Mouse (Mus musculus) hindbrain, postnatal 0 days (tissue): ENCODE measurements around the gene P3h3. TPM values are rescaled to one million over a fixed set of nuclear protein-coding genes. Genes with fewer than 3 reads are reported as not detected.
A peak's percentile ranks its signal among the peaks of the same experiment; 100 is the strongest.
"Not testable (repeated sequence)": the region's sequence is repeated elsewhere in the genome, so short reads cannot be mapped to it uniquely, and the experiment has no call there.

Source experiments
- ATAC-seq: fragments of 200-750 bp; cut with Nextera tagmentation; 2 replicates; pipeline ENCODE4 v1.8.0; 2017; ENCODE audit warnings: mild to moderate bottlenecking, moderate TSS enrichment, moderate library complexity
- DNase-seq: peaks from one replicate; pipeline ENCODE4 v3.0.0-alpha.2; 2015; ENCODE audit warnings: low spot score
- H3K27ac ChIP-seq: fragments of 300-500 bp; sonication (generic); 2 replicates; pipeline ENCODE4 v1.5.1; 2014; ENCODE audit warnings: mild to moderate bottlenecking
- H3K27me3 ChIP-seq: fragments of 300-500 bp; sonication (generic); 2 replicates; pipeline ENCODE4 v1.6.1; 2014; ENCODE audit warnings: low read length, mixed read lengths; ENCODE audit not compliant: insufficient read depth
- H3K36me3 ChIP-seq: fragments of 300-500 bp; sonication (generic); 2 replicates; pipeline ENCODE4 v1.6.1; 2014; ENCODE audit warnings: low read length, mixed read lengths; ENCODE audit not compliant: insufficient read depth
- H3K4me1 ChIP-seq: fragments of 300-500 bp; sonication (generic); 2 replicates; pipeline ENCODE4 v1.6.1; 2014; ENCODE audit warnings: antibody characterized with exemption, low read length, mixed read lengths; ENCODE audit not compliant: insufficient read depth
- H3K4me2 ChIP-seq: fragments of 300-500 bp; sonication (generic); 2 replicates; pipeline ENCODE4 v1.6.1; 2014; ENCODE audit warnings: low read depth, mild to moderate bottlenecking, low read length, moderate library complexity, mixed read lengths
- H3K4me3 ChIP-seq: fragments of 300-500 bp; sonication (generic); 2 replicates; pipeline ENCODE4 v1.5.1; 2014; ENCODE audit warnings: low read length
- H3K9ac ChIP-seq: fragments of 300-500 bp; sonication (generic); replicated peaks from 2 replicates; pipeline ENCODE4 v1.6.1; 2014; ENCODE audit warnings: mild to moderate bottlenecking, low read length, moderate library complexity, mixed read lengths
- H3K9me3 ChIP-seq: fragments of 300-500 bp; sonication (generic); 2 replicates; pipeline ENCODE4 v1.6.1; 2016; ENCODE audit warnings: low read length, mixed read lengths
- CTCF ChIP-seq: IDR thresholded peaks from 2 replicates; pipeline ENCODE4 v1.5.1; 2016; ENCODE audit warnings: antibody characterized with exemption, control low read depth, low read depth
- WGBS: fragments of 180-500 bp; shearing (Covaris S2); extraction: QIAGEN DNeasy Blood & Tissue Kit; methylation state at CpG from one replicate; pipeline ENCODE4 v1.1.7; 2014; 5-methylcytosine and 5-hydroxymethylcytosine counted together
- polyA plus RNA-seq: library from polyadenylated mRNA; unstranded; fragments of >200 nt; fragmentation: Nextera tagmentation; extraction: Ambion mirVana; gene quantifications from 2 replicates; pipeline ENCODE4 v1.2.1, GENCODE M21; 2015
- total RNA-seq: library from RNA; depleted of rRNA; stranded (reverse); fragments of >200 nt; gene quantifications from 2 replicates; pipeline ENCODE4 v1.2.3, GENCODE M21; 2014

The P3h3 gene
- total and polyA plus RNA-seq, 2 experiments from 2014 or later, result 11.3 to 71.3 TPM

- H3K36me3 ChIP-seq, result no peaks in the 10 kb centered on the region
- no peak overlapping the region for H3K27ac ChIP-seq
- no peak overlapping the region for H3K4me3 ChIP-seq
- 68% methylated on average over 10 of the region's 10 CpGs for WGBS
- H3K4me2 ChIP-seq, result no peak overlapping the region
- no peak overlapping the region for H3K9ac ChIP-seq
- no peaks in the 10 kb centered on the region for H3K9me3 ChIP-seq
- peaks cover under 1% of the 10 kb centered on the region; the same call in 1 of the 2 replicates for H3K4me1 ChIP-seq
- ATAC-seq (no peak), DNase-seq (no peak)
- H3K27me3 ChIP-seq, result no peaks in the 10 kb centered on the region
- no peak for TF ChIP-seq CTCF
These were observed 22.0 kb downstream of the P3h3 start for GRCm38 (mm10) chr6:124835531-124835930.

- H3K27me3 ChIP-seq, result no peaks in the 10 kb centered on the region
- H3K36me3 ChIP-seq, result no peaks in the 10 kb centered on the region
- ATAC-seq (no peak), DNase-seq (no peak)
- TF ChIP-seq CTCF, result no peak
- no peak overlapping the region for H3K9ac ChIP-seq
- no peak overlapping the region for H3K4me3 ChIP-seq
- H3K4me2 ChIP-seq, result no peak overlapping the region
- no peaks in the 10 kb centered on the region for H3K9me3 ChIP-seq
- H3K4me1 ChIP-seq, result peaks cover 5% of the 10 kb centered on the region; the same call in 1 of the 2 replicates
- H3K27ac ChIP-seq, result no peak overlapping the region
- WGBS, result 85% methylated on average over 6 of the region's 6 CpGs
These were observed 23.0 kb downstream of the P3h3 start for GRCm38 (mm10) chr6:124834512-124835081.

- WGBS, result 93% methylated on average over 8 of the region's 8 CpGs
- no peak for TF ChIP-seq CTCF
- H3K9me3 ChIP-seq, result no peaks in the 10 kb centered on the region
- H3K4me3 ChIP-seq, result no peak overlapping the region
- no peak for ATAC-seq
- H3K27ac ChIP-seq, result no peak overlapping the region
- DNase-seq, result no peak
- H3K9ac ChIP-seq, result no peak overlapping the region
- H3K36me3 ChIP-seq, result no peaks in the 10 kb centered on the region
- peaks cover 9% of the 10 kb centered on the region; the same call in 1 of the 2 replicates for H3K4me1 ChIP-seq
- H3K4me2 ChIP-seq, result no peak overlapping the region
- no peaks in the 10 kb centered on the region for H3K27me3 ChIP-seq
These were observed 25.9 kb downstream of the P3h3 start for GRCm38 (mm10) chr6:124831649-124832048.

- DNase-seq, H3K4me3 ChIP-seq, H3K9me3 ChIP-seq, H3K27ac ChIP-seq, H3K4me1 ChIP-seq, H3K36me3 ChIP-seq, H3K9ac ChIP-seq, ATAC-seq, H3K27me3 ChIP-seq: not testable (repeated sequence)
- peak overlapping the region; percentile 71; the same call in 1 of the 2 replicates for H3K4me2 ChIP-seq
- WGBS, result 95% methylated on average over 4 of the region's 4 CpGs
These were observed 26.4 kb downstream of the P3h3 start for GRCm38 (mm10) chr6:124831199-124831598.

- peak overlapping the region; percentile 86 for H3K27ac ChIP-seq
- peaks cover 9% of the 10 kb centered on the region; the same call in 1 of the 2 replicates for H3K4me1 ChIP-seq
- peak overlapping the region; percentile 71 for H3K4me2 ChIP-seq
- peak; percentile 97 for DNase-seq
- H3K9me3 ChIP-seq, result no peaks in the 10 kb centered on the region
- TF ChIP-seq CTCF, result peak; percentile 47
- H3K27me3 ChIP-seq, result no peaks in the 10 kb centered on the region
- peaks cover 11% of the 10 kb centered on the region for H3K36me3 ChIP-seq
- under 1% methylated on average over 38 of the region's 38 CpGs for WGBS
- H3K4me3 ChIP-seq, result peak overlapping the region; percentile 66
- ATAC-seq, result peak; percentile 86
- peak overlapping the region; percentile 43 for H3K9ac ChIP-seq
These were observed 27.5 kb downstream of the P3h3 start for GRCm38 (mm10) chr6:124829799-124830700.

- DNase-seq, result peak; percentile 100
- H3K36me3 ChIP-seq, result peaks cover 19% of the 10 kb centered on the region
- WGBS, result under 1% methylated on average over 54 of the region's 55 CpGs
- ATAC-seq, result peak; percentile 95
- H3K4me3 ChIP-seq, result peak within 1 kb of the TSS; percentile 66
- peaks cover 9% of the 10 kb centered on the region; the same call in 1 of the 2 replicates for H3K4me1 ChIP-seq
- no peaks in the 10 kb centered on the region for H3K27me3 ChIP-seq
- peak within 1 kb of the TSS; percentile 86 for H3K27ac ChIP-seq
- no peaks in the 10 kb centered on the region for H3K9me3 ChIP-seq
- peak; percentile 55 for TF ChIP-seq CTCF
- H3K9ac ChIP-seq, result peak within 1 kb of the TSS; percentile 63
- H3K4me2 ChIP-seq, result peak within 1 kb of the TSS; percentile 86
These were observed 28.4 kb downstream of the P3h3 start, which contains the start of the genes Usp5 and Cdca3 for GRCm38 (mm10) chr6:124828868-124829798. TSS of gene Usp5 (minus strand) at chr6:124829484. TSS of gene Cdca3 (plus strand) at chr6:124829547.
